Mouse (Mus musculus) cerebellum, adult 11-12 months (tissue): ENCODE data around the gene Ltbp1.

Experiments
- DNase-seq: peaks from one replicate; pipeline ENCODE4 v3.0.0; 2022

Ltbp1 gene

DNA sequence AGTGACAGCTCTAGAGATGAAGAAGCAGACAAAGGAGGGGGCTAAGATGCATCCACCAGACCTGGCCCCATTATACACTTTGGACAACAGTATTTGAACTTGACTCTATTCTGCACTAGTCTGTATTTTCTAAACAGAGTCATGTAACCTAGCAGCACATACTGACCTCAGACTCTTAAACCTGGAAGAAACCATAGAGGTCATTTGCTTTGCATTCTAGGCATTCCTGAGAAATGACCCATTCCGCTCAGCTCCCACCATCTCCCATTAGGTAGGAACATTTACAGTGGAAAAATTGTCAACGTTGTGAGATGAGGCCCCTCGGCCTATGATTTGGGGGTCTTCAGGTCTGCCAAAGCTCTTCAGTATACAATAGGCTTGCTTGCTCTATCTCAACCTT lies 238.8 kb downstream of the Ltbp1 start:
- DNase-seq: no peak

DNA sequence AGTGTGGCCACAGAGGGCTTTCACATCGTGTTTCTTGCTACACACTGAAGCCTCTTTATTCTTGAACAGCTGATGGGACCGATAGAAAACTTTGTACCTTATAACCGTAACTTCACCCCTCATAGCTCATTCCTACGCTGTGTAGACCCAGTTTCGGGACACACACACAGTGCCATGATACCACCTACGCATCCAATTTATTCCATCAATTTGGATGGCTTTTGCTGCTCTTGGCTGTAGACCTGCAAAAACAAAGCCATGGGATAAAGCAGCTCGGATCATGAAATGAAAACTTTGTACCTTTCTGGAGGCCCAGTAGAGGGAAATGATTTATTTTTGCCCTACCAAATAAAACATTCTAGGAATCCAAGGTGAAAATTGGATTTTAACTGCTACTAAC lies 239.7 kb downstream of the Ltbp1 start:
- DNase-seq: no peak

DNA sequence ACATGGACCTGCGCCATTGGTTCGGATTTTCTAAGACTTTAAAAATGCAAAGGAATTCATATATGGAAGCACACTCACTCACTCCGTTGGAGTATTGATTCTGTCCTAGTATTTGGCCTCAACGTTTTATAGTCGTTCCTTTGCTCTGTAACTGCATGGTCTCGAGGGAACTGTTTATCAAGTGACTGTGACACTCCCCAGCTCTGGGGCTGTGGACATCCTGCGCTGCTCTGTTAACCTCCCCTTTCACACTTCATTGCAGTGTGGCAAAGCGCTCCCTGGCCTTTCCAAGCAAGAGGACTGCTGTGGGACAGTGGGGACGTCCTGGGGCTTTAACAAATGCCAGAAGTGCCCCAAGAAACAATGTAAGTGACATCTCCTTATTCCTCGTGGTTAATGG lies 243.3 kb downstream of the Ltbp1 start:
- DNase-seq: no peak

DNA sequence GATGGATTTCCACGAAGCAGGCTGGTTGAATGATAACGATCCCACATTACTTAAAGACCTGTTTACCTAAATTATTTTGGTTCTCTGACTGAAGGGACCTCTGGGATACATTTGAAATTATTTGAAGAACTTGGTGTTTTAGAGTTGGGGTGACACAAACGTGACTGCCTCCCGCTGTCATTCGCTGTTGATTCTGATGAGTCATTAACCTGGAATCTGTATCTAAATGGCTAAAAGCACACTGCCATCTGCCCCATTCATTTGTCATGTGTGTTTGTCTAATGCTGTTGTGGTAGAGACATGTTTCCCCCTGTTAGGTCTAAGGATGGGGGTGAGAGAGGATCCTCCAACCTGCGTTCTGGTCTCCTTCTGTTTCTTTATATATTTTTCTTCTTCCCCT lies 245.2 kb downstream of the Ltbp1 start:
- no peak for DNase-seq

- DNase-seq: no peak
These were observed 245.7 kb downstream of the Ltbp1 start for GRCm38 (mm10) chr17:75251094-75251493.

DNA sequence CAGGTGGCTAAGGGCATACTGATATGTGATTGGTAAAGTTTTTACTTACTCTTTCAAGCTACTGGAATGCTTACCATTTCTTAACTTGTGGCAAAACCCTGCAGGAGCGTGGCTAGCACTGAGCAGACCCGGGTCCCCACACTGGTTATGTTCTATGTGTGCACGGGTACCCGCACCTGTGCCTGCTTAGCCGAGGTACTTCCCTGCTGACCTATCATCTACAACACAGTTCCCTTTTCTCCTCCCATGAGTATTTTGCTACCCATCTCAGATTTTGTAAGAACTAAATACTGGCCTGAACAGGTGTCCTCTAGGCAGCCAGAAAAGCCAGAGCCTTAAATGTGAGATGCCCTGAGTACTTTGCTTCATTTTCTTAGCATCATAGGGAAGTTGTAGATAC lies 247.2 kb downstream of the Ltbp1 start:
- DNase-seq: no peak

DNA sequence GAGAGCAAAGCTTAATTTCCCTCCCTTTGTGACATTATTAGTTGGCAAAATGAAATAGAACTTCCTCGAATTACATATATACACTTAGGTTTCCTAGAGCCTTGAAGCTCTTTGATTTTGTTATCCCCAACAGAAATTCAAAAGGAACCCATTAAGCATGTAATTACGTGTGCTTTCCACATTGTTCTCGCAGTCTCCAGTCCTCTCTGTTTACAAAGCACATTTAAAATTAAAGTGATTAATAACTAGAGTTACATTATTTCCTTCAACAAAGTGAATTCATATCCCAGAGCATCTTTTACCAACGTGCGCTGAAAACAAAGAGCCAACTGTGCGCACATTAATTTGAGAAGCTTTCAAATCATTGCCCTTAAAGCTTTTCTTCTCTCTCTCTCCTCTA lies 249.5 kb downstream of the Ltbp1 start:
- no peak for DNase-seq

GRCm38 (mm10) chr17:75255967-75256366 lies 250.6 kb downstream of the Ltbp1 start:
- no peak for DNase-seq

DNA sequence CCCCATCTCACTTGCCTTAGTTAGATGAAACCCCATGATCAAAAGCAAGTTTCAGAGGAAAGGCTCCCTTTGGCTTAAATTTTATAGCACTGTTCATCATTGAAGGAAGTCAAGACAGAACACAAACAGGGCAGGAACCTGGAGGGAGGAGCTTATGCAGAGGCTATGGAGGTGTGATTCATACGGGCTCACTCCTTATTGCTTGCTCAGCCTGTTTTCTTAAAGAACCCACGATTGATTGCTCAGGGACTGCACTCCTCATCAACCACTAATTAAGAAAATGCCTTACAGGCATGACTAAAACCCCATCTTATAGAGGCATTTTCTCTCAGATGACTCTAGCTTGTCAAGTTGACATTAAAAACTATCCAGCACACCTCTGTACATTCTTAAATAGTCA lies 253.1 kb downstream of the Ltbp1 start:
- no peak for DNase-seq

- DNase-seq: no peak
These were observed 258.1 kb downstream of the Ltbp1 start for GRCm38 (mm10) chr17:75263336-75263990.

DNA sequence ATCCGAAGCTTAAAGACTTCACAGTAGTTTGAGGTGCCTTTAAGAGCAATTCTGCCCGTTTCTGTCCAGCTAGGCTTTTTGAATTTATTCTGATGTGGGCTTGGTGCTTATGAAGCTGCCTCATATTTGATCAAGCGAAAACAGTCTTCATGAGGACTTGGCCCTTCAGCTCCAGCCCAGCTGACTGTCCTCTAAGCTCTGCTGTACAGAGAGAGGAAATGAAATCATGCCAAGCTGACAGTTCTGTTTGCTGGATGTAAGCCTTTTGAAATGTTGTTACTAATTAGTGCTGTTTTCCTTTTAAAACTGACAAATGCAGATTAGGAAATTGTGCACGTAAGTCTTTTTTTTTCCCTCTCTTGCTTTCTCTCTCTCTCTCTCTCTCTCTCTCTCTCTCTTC lies 263.1 kb downstream of the Ltbp1 start:
- no peak for DNase-seq

- DNase-seq: no peak
These were observed 267.1 kb downstream of the Ltbp1 start for GRCm38 (mm10) chr17:75272446-75272845.

- DNase-seq: no peak
These were observed 267.9 kb downstream of the Ltbp1 start for GRCm38 (mm10) chr17:75273272-75273671.

DNA sequence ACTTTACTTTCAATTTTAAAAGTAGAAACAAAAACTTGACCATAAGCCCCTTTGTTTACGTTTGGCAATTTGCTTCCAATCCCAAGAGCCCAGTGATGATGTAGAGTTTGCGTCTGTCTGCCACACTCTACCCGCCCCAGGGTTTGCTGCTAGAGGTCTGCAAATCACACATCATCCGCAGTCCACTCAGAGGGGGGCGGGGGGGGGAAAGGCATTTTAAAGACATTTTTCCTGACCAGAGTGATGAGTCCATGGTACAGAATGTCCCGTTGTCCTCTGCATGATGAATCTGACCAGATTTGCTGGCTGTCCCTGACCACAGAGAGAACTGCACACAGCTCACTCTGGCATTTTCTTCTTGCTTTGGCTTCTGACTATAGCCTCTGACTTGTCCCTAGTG lies 269.9 kb downstream of the Ltbp1 start:
- DNase-seq: no peak

- DNase-seq: no peak
These were observed 272.7 kb downstream of the Ltbp1 start for GRCm38 (mm10) chr17:75278106-75278505.

GRCm38 (mm10) chr17:75278561-75278960 lies 273.2 kb downstream of the Ltbp1 start:
- DNase-seq: no peak

DNA sequence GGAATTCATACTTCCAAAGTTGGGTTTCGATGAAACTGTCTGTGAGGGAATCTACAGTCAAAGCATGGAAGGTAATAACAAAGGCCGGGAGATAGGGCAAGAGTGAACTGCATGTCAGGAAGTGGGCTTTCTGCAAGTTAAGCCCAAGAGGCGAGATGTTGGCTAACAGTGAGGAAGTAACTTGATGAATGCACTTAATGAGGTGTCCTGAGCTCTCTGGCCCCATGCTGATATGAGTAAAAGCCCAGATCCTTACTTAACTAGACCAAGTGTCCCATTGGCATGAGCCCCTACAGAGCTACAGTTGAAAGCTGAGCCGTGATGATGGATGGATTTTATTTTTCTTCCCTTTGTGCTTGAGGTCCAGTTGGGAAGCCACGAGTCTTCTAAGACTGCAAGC lies 276.0 kb downstream of the Ltbp1 start:
- DNase-seq: no peak

GRCm38 (mm10) chr17:75284876-75285708 lies 279.7 kb downstream of the Ltbp1 start:
- no peak for DNase-seq

DNA sequence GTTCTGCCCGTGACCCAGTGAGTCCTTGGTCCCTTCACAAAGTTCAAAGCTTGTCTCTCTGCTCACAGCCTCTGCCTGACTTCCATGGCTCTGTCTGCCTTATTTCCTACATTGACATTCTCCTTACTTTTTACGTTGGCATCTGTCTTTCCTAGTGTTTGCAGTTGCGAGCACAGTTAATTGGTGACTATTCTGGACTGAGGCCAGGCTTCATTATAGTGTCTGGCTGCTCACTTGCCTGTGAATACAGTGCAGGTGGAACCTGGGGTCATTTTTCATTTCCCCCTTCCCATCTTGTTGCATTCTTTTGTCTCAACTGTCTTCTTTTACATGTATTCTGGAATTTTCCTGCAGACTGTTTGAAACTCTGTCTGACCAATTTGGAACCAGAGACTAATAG lies 287.6 kb downstream of the Ltbp1 start:
- DNase-seq: no peak

GRCm38 (mm10) chr17:75293725-75294124 lies 288.4 kb downstream of the Ltbp1 start:
- no peak for DNase-seq

- DNase-seq: no peak
These were observed 295.5 kb downstream of the Ltbp1 start for GRCm38 (mm10) chr17:75300908-75301307.

DNA sequence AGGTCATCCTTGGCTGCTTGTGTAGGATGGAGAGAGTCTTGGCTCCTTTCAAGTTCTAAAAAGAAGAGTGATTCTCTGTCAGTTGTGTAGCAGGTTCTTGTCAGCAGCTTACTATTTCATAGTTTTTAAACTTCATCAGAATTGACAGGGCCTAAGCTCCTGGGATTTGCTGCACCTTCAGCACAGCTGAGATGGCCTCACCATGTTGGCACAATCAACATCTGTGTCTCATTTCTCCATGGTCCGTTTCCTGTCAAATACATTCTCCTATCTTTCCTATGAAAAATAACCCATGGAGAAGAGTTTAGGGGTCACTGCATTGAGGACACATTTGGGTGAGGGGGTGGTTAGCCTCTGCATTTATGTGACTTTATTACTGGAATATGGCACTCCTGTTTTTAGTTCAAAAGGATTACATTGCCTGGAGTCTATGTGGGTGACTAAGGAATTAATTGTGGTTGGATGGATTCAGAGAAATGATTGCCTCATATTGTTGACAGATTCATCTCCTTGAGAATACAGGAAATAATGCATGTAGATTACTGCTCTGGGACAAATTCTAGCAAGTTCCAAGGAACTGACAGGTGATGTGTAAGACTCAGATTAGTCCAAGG lies 299.5 kb downstream of the Ltbp1 start:
- DNase-seq: no peak

DNA sequence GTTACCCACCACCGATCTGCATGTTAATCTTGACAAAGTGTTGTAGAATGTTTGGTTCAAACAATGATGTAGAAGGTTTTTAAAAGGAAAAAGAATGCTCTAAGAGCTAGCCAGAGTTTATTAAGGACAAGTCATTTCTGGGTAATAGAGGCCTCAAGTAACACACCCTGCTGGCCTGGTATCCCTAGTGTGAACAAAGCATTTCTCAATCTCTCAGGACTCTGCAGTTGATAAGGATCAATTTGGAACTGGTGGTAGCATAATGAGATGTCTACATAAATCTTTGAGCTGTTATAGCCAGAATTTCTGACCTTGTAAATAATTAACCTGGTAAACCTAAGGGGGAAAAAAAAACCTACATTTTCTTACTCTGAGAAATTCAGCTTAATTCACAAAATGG lies 300.3 kb downstream of the Ltbp1 start:
- no peak for DNase-seq
